Mouse (Mus musculus) frontal cortex, postnatal 36 days (tissue): ENCODE results near the gene Zfp644.
"Not testable (repeated sequence)": the region's sequence is repeated elsewhere in the genome, so short reads cannot be mapped to it uniquely, and the experiment has no call there.

Experiments
- DNase-seq, 2 experiments: peaks; one replicate each; pipeline ENCODE4 v3.0.0; 2022; ENCODE audit warnings: low spot score in 2 of 2

The Zfp644 gene

GRCm38 (mm10) chr5:106696396-106697337 lies at the start of gene Zfp644:
Gene Zfp644, minus strand, starts transcription at chr5:106697287.
- peak; percentile 90 for DNase-seq

- no peak for DNase-seq
Observed at GRCm38 (mm10) chr5:106739716-106740115, 42.6 kb upstream of the Zfp644 start.

GRCm38 (mm10) chr5:106723487-106723886 lies 26.4 kb upstream of the Zfp644 start:
- DNase-seq: no peak

- DNase-seq: no peak
Observed at GRCm38 (mm10) chr5:106722771-106723170, 25.7 kb upstream of the Zfp644 start.

- peak; percentile 13 to 26 for DNase-seq
Observed at GRCm38 (mm10) chr5:106711870-106712277, 14.8 kb upstream of the Zfp644 start.

- no peak for DNase-seq
Observed at GRCm38 (mm10) chr5:106711220-106711726, 14.2 kb upstream of the Zfp644 start.

GRCm38 (mm10) chr5:106710611-106711010 lies 13.5 kb upstream of the Zfp644 start:
- no peak for DNase-seq

GRCm38 (mm10) chr5:106710085-106710409 lies 13.0 kb upstream of the Zfp644 start:
- DNase-seq: no peak

- DNase-seq: no peak
Observed at GRCm38 (mm10) chr5:106709388-106710084, 12.4 kb upstream of the Zfp644 start.

GRCm38 (mm10) chr5:106706363-106706762 lies 9.3 kb upstream of the Zfp644 start:
- DNase-seq: no peak

GRCm38 (mm10) chr5:106705162-106705561 lies 8.1 kb upstream of the Zfp644 start:
- DNase-seq: no peak

- peak; percentile 45 to 51 for DNase-seq
Observed at GRCm38 (mm10) chr5:106695681-106696395, 1.2 kb downstream of the Zfp644 start.

- DNase-seq: no peak
Observed at GRCm38 (mm10) chr5:106695141-106695540, 1.9 kb downstream of the Zfp644 start.

- DNase-seq: no peak
Observed at GRCm38 (mm10) chr5:106694683-106695082, 2.4 kb downstream of the Zfp644 start.

- DNase-seq: no peak
Observed at GRCm38 (mm10) chr5:106693034-106693433, 4.1 kb downstream of the Zfp644 start.

- DNase-seq: no peak
Observed at GRCm38 (mm10) chr5:106680636-106681458, 16.2 kb downstream of the Zfp644 start.

GRCm38 (mm10) chr5:106679659-106680058 lies 17.4 kb downstream of the Zfp644 start:
- DNase-seq: no peak

- DNase-seq: not testable (repeated sequence)
Observed at GRCm38 (mm10) chr5:106678823-106679222, 18.3 kb downstream of the Zfp644 start.

GRCm38 (mm10) chr5:106676784-106677183 lies 20.3 kb downstream of the Zfp644 start:
- DNase-seq: no peak

- DNase-seq: no peak
Observed at GRCm38 (mm10) chr5:106672597-106672996, 24.5 kb downstream of the Zfp644 start.

- no peak for DNase-seq
Observed at GRCm38 (mm10) chr5:106671893-106672292, 25.2 kb downstream of the Zfp644 start.
